Mouse (Mus musculus) embryonic facial prominence, embryonic 14.5 days (tissue): Measurements from ENCODE around the gene Hecw2. TPM values are rescaled to one million over a fixed set of nuclear protein-coding genes. Genes with fewer than 3 reads are reported as not detected.

Experiments
- ATAC-seq: fragments of 200-750 bp; cut with Nextera tagmentation; 2 replicates; pipeline ENCODE4 v1.8.0; 2017; ENCODE audit warnings: low read depth, moderate number of reproducible peaks, moderate TSS enrichment
- DNase-seq: peaks from one replicate; pipeline ENCODE4 v3.0.0-alpha.2; 2015; ENCODE audit warnings: low spot score
- H3K27ac ChIP-seq: fragments of 300-500 bp; sonication (generic); replicated peaks from 2 replicates; pipeline ENCODE4 v1.5.1; 2014; ENCODE audit warnings: low read depth, mild to moderate bottlenecking, low read length, moderate library complexity
- H3K27me3 ChIP-seq: fragments of 300-500 bp; sonication (generic); replicated peaks from 2 replicates; pipeline ENCODE4 v1.6.1; 2014; ENCODE audit warnings: low read length; ENCODE audit not compliant: control insufficient read depth, insufficient read depth
- H3K36me3 ChIP-seq: fragments of 300-500 bp; sonication (generic); 2 replicates; pipeline ENCODE4 v1.6.1; 2014; ENCODE audit warnings: low read length, mixed read lengths; ENCODE audit not compliant: control insufficient read depth, insufficient read depth
- H3K4me1 ChIP-seq: fragments of 300-500 bp; sonication (generic); 2 replicates; pipeline ENCODE4 v1.6.1; 2014; ENCODE audit warnings: antibody characterized with exemption, low read length; ENCODE audit not compliant: control insufficient read depth, insufficient read depth
- H3K4me2 ChIP-seq: fragments of 300-500 bp; sonication (generic); 2 replicates; pipeline ENCODE4 v1.6.1; 2014; ENCODE audit warnings: low read depth, mild to moderate bottlenecking, low read length, moderate library complexity, mixed read lengths
- H3K4me3 ChIP-seq: fragments of 300-500 bp; sonication (generic); 2 replicates; pipeline ENCODE4 v1.5.1; 2014; ENCODE audit warnings: low read depth, mild to moderate bottlenecking, low read length
- H3K9ac ChIP-seq: fragments of 300-500 bp; sonication (generic); 2 replicates; pipeline ENCODE4 v1.6.1; 2014; ENCODE audit warnings: low read depth, mild to moderate bottlenecking, low read length, moderate library complexity, mixed read lengths
- H3K9me3 ChIP-seq: fragments of 300-500 bp; sonication (generic); 2 replicates; pipeline ENCODE4 v1.6.1; 2016; ENCODE audit warnings: low read length; ENCODE audit not compliant: control insufficient read depth
- WGBS: fragments of 180-500 bp; shearing (Covaris S2); extraction: QIAGEN DNeasy Blood & Tissue Kit; methylation state at CpG from one replicate; pipeline ENCODE4 v1.1.7; 2014; 5-methylcytosine and 5-hydroxymethylcytosine counted together
- polyA plus RNA-seq: library from polyadenylated mRNA; unstranded; fragments of >200 nt; fragmentation: Nextera tagmentation; extraction: Ambion mirVana; gene quantifications from 2 replicates; pipeline ENCODE4 v1.2.1, GENCODE M21; 2014

Hecw2 gene
- polyA plus RNA-seq, 1 experiment from 2014 or later = 4.8 TPM

DNA sequence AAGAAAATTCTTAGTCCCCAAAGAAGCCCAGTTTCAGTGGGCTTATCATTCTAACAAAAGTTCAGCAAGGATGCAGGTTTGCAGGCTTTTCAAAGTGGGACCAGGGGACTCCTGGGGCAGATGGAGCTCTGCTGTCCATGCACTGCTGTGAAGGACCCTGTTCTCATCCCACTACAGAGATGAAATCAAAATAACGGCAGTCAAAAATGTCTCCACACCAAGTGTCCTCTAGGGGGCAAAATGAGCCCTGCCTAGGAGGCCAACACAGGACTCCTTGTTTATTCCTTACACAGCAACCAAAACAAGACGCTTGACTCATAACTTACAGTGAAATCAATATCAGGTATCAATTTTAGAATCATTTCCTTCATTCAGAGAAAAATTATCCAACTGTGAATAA, 155.9 kb downstream of the Hecw2 start:
- Histone ChIP-seq H3K27ac (no peak overlapping the region), H3K4me3 (no peak overlapping the region), H3K4me2 (no peak overlapping the region), H3K27me3 (no peaks in the 10 kb centered on the region), H3K9ac (no peak overlapping the region), H3K36me3 (no peaks in the 10 kb centered on the region), H3K4me1 (no peaks in the 10 kb centered on the region), H3K9me3 (no peaks in the 10 kb centered on the region)
- 31% methylated on average over 2 of the region's 2 CpGs for WGBS
- DNase-seq (peak; percentile 35), ATAC-seq (no peak)

DNA sequence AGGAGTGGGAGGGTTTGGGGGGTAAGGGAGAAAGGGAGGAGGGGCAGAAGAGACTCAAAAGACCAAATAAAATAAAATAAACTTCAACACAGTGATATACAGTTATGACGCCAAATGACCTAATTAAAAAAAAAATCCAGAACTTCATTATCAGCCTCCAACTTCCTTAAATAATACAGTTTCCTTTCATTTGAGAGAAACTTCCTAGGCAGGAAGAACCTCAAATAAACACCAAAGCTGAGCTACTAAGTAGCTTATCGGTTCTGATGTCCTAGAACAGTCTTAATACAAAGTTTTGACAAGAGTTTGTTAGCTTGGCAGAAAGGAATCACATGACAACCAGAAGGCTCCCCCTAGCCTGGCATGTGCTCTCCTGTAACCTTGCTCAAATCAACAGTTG, 177.3 kb downstream of the Hecw2 start:
- Histone ChIP-seq H3K9me3 (no peaks in the 10 kb centered on the region), H3K4me3 (no peak overlapping the region), H3K36me3 (no peaks in the 10 kb centered on the region), H3K27ac (no peak overlapping the region), H3K4me1 (no peaks in the 10 kb centered on the region), H3K27me3 (no peaks in the 10 kb centered on the region), H3K4me2 (no peak overlapping the region), H3K9ac (no peak overlapping the region)
- DNase-seq (no peak), ATAC-seq (no peak)
- 77% methylated on average over 2 of the region's 2 CpGs for WGBS

DNA sequence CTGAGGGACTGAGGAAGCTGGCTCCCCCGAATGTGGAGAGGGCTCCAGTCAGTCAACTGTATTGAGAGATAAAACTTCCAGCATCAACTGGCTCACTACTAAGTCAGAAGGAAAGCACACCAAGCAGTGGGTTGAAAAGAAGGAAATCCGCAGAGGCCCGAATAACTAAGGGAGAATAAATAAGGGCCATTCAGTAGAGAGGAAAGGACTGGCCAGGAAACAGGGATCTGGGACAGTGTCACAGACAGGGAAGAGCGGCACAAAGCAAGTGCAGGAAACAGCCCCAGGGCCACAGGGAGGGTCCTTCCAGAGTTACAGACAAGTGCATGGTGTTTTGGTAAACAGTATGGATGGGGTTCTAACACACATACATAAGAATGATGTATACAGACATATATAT, 179.2 kb downstream of the Hecw2 start:
- ATAC-seq = no peak
- Histone ChIP-seq H3K4me2 (no peak overlapping the region), H3K27me3 (no peaks in the 10 kb centered on the region), H3K36me3 (no peaks in the 10 kb centered on the region), H3K27ac (no peak overlapping the region), H3K9ac (no peak overlapping the region), H3K4me3 (no peak overlapping the region), H3K4me1 (no peaks in the 10 kb centered on the region), H3K9me3 (no peaks in the 10 kb centered on the region)
- no peak for DNase-seq
- WGBS = 53% methylated on average over 4 of the region's 4 CpGs

DNA sequence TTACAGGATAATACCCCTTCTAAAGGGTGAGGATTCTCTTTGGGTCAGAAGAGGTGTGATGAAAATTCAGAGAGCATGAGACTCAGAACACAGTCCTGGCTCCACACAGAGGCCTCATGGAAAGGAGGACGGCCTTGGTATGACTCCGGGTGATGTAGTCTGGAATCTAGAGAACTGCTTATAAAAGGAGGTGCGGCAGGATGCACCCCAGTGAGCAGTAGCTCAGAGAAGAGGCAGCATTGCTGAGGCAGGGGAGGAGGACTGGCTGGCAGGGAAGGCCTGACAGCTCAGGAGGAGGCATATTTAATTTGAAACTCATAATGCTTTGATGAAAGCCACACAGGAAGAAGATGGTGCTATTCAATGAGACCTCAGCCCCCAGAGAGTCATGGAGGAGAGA, 182.6 kb downstream of the Hecw2 start:
- ATAC-seq (no peak), DNase-seq (no peak)
- no peak overlapping the region for H3K4me2 ChIP-seq
- no peak overlapping the region for H3K4me3 ChIP-seq
- H3K9me3 ChIP-seq = no peaks in the 10 kb centered on the region
- no peak overlapping the region for H3K27ac ChIP-seq
- no peaks in the 10 kb centered on the region for H3K27me3 ChIP-seq
- WGBS = 75% methylated on average over 3 of the region's 3 CpGs
- H3K9ac ChIP-seq = no peak overlapping the region
- no peaks in the 10 kb centered on the region for H3K36me3 ChIP-seq
- peaks cover 3% of the 10 kb centered on the region; the same call in 1 of the 2 replicates for H3K4me1 ChIP-seq

GRCm38 (mm10) chr1:54009418-54010064, 185.4 kb downstream of the Hecw2 start:
- no peaks in the 10 kb centered on the region for H3K27me3 ChIP-seq
- H3K36me3 ChIP-seq = no peaks in the 10 kb centered on the region
- no peaks in the 10 kb centered on the region for H3K9me3 ChIP-seq
- no peak for ATAC-seq
- H3K9ac ChIP-seq = no peak overlapping the region
- peaks cover 3% of the 10 kb centered on the region; the same call in 1 of the 2 replicates for H3K4me1 ChIP-seq
- no peak overlapping the region for H3K27ac ChIP-seq
- WGBS = 79% methylated on average over 6 of the region's 6 CpGs
- H3K4me3 ChIP-seq = no peak overlapping the region
- DNase-seq = peak; percentile 12
- H3K4me2 ChIP-seq = no peak overlapping the region

GRCm38 (mm10) chr1:54005860-54006386, 189.0 kb downstream of the Hecw2 start:
- ATAC-seq (no peak), DNase-seq (no peak)
- Histone ChIP-seq H3K9ac (no peak overlapping the region), H3K4me2 (no peak overlapping the region), H3K9me3 (no peaks in the 10 kb centered on the region), H3K4me3 (no peak overlapping the region), H3K36me3 (no peaks in the 10 kb centered on the region), H3K27ac (no peak overlapping the region), H3K27me3 (no peaks in the 10 kb centered on the region), H3K4me1 (peaks cover 3% of the 10 kb centered on the region; the same call in 1 of the 2 replicates)
- WGBS = 58% methylated on average over 5 of the region's 5 CpGs

DNA sequence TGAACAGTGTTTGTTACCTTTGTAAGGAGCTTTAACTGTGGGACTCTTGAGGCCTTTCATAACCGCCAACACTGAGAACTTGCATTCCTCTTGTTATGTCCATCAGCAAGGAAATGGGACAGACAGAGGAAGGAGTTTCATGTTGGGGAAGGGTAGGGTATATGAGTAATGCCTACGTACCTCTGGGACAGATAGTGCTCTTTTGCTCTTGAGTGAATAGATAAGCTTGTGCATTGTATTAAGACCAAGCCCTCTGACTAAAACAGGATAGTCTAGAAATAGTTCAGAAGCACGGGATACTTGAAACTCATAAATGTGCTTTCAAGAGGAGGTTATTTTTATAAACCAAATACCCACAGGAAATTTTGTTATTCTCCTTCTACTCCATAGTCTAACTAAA, 191.7 kb downstream of the Hecw2 start:
- Histone ChIP-seq H3K27ac (no peak overlapping the region), H3K27me3 (no peaks in the 10 kb centered on the region), H3K4me3 (no peak overlapping the region), H3K9ac (no peak overlapping the region), H3K9me3 (no peaks in the 10 kb centered on the region), H3K4me2 (no peak overlapping the region), H3K4me1 (no peaks in the 10 kb centered on the region), H3K36me3 (no peaks in the 10 kb centered on the region)
- peak; percentile 7 for DNase-seq
- WGBS = 67% methylated on average over 3 of the region's 3 CpGs
- ATAC-seq = no peak

DNA sequence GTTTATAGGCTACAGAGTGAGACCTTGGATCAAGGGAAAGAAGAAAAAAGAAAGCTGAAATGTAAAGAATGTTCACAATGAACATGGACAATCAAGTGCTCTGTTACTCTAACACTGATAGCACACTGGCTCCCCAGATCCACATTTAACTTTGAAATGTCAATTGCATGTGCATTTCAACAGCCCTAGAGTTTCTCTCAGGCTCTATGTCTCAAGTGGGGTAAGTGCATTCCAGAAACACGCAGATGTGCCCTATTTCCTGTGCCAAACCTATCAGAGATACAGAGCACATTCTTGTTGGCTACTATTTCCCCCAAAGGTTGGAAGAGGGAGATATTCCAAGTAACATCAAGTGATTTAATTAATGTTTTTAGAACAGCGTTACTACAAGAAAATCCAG, 192.9 kb downstream of the Hecw2 start:
- Histone ChIP-seq H3K27me3 (no peaks in the 10 kb centered on the region), H3K27ac (no peak overlapping the region), H3K4me3 (no peak overlapping the region), H3K4me1 (no peaks in the 10 kb centered on the region), H3K36me3 (no peaks in the 10 kb centered on the region), H3K4me2 (no peak overlapping the region), H3K9ac (no peak overlapping the region), H3K9me3 (no peaks in the 10 kb centered on the region)
- ATAC-seq = no peak
- no peak for DNase-seq
- WGBS = 67% methylated on average over 2 of the region's 2 CpGs

GRCm38 (mm10) chr1:53997239-53997638, 197.7 kb downstream of the Hecw2 start:
- Histone ChIP-seq H3K4me3 (no peak overlapping the region), H3K4me2 (no peak overlapping the region), H3K9ac (no peak overlapping the region), H3K27me3 (no peaks in the 10 kb centered on the region), H3K36me3 (no peaks in the 10 kb centered on the region), H3K9me3 (no peaks in the 10 kb centered on the region), H3K4me1 (no peaks in the 10 kb centered on the region), H3K27ac (no peak overlapping the region)
- 96% methylated on average over 1 of the region's 1 CpGs for WGBS
- ATAC-seq = no peak
- DNase-seq = no peak
